Mouse (Mus musculus): Measurements from ENCODE around the gene Il5ra.

Gene Il5ra

DNA sequence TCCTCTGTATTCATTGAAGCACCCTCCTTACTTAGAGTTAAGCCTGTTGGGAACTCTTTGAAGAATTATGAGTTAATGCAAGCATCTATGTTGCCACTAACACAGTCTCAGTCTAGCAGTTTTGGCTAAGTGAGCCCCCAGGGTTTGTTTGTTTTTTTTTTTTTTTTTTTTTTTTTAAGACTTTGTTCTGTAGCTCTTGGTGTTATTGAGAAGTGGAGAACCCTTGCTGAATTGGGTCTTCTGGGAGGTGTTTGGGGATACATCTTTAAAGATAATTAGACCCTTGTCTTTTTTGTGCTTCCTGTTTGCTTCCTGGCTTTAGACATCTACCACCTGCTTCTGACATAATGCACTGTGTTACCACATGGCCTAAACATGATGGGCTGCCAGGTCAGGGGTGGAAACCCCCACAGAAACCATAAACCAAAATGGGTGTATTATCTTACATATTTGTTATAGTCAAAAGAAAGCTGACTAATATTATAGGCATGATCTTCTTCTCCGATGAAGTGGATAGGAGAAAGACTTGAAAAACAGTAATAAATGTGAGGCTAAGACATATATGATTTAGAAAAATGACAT lies 8.5 kb downstream of the Il5ra start:
- no peak for DNase-seq (ENCODE audit: low spot score in 2 of 2)

DNA sequence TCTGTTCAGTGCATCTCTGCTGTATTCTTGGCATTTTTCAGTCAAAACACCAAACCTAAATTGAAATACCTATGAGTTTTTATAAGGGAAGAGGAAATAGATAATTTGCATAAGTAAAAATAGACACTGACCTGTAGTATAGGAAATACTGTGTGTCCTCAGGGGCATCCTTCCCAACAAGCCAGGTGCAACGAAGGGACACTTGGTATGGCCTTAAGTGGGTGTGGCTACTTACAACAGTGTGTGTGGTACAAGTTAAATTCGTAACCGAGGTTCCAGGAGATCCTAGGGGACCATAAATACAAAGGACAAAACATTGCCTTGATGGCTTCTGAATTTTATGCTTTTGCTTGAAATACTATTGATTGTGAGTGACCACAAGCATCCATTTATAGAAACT lies 10.6 kb downstream of the Il5ra start:
- DNase-seq (ENCODE audit: low spot score in 2 of 2): no peak

DNA sequence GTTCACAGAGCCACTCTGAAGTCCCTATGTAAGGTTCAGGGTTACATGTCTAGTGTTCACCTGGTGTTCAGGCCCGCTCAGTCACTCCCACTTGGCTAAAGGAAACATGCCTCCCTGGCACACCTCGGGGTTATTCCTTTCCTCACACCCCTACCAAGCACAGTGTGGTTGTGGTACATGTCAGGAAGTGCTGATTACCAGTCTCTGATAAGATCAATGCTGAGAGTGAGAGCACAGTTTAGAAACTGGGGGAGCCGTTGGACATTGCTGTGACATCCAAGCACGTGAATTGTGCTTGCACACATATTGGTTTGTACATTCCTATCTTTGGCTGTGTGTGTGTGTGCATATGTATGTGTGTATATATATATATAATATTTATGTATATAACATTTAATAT lies 16.3 kb downstream of the Il5ra start:
- no peak for DNase-seq (ENCODE audit: low spot score in 2 of 2)

DNA sequence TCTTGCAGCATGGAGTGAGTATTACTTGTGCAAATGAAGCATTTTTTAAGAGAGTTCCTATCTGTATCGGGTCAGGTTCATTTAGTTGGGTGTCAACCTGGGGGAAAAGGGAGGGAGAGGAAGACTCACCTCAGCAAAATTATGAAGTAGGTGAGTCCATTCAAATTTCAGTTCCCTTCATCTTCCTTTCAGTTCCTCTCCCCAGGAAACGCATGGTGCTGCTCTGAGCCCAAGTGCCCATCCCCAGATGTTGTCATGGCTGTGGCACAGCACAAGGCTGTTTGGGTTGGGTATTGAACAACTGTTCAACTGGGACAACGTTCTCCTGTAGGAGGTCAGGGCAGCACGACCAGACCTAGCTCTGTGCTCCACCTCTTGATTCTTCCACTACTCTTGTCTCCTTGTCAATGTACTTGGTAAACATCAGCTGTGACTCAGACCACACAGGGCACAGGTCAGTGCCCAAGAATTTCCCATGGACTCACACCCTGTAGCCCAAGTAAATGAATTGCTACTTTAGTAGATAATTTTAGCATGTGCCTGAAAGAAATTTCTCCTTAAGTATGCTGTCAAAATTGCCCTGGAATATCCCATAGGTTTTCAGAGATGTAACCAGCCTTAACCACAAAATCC lies 19.0 kb downstream of the Il5ra start:
- DNase-seq (ENCODE audit: low spot score in 2 of 2): no peak

DNA sequence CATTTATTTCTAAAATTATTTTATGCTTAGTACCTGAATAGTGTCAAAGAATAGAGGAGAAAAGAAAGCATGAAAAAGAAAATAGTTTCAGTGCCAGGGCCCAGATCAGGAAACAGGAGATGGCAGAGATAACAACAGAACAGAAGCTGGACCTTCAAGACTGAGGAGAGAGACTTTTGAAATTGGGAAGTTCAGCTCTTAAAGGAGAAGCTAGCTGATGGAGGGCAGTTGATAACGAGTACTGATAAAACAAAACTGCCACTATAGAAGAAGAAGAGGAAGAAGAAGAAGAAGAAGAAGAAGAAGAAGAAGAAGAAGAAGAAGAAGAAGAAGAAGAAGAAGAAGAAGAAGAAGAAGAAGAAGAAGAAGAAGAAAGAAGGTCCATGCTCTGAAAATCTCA lies 21.1 kb downstream of the Il5ra start:
- no peak for DNase-seq (ENCODE audit: low spot score in 2 of 2)

GRCm38 (mm10) chr6:106726078-106726477 lies 22.8 kb downstream of the Il5ra start:
- DNase-seq (ENCODE audit: low spot score in 2 of 2): no peak

GRCm38 (mm10) chr6:106725642-106726041 lies 23.2 kb downstream of the Il5ra start:
- DNase-seq (ENCODE audit: low spot score in 2 of 2): no peak

DNA sequence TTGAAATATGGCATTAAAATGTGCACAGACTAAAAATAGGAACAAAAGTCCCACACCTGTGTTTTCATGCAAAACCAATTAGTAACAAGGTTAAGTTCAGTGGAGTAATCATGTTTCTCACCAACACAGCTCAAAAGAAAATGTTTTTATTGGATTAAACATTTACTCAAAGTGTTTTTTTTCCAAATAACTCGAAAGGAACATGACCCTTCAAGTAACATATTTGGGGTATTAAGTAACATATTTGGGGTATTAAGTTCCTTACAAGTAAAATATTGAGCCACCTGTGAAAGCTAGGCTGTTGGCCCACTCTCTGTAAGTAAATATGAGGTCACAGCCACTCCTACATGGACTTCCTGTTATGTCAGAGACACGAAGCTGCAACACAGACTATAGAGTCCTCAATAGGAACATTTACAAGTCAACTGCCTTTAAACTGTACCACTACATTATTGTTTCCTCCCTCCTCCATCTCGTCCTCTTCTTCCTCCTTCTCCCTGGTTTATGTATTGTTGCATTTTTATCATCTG lies 43.3 kb downstream of the Il5ra start:
- no peak for DNase-seq (ENCODE audit: low spot score in 2 of 2)

DNA sequence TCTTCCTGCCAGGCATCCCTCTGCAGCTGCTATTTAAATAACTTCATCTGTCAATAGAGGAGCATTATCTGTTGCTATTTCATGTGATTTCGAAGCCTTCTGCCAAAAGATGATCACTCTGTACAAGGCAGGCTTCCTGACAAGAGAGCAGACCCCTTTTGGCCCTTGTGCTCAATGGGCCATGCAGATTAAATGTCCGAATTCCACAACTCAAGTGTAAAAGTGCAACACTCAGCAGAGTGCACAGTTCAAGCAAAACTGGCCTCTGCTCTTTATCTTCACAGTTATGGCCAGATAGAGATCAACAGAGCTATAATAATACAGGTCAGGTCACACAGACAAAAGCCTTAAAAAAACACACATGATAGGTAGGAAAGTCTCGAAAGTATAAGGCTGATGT lies 46.9 kb downstream of the Il5ra start:
- no peak for DNase-seq (ENCODE audit: low spot score in 2 of 2)

DNA sequence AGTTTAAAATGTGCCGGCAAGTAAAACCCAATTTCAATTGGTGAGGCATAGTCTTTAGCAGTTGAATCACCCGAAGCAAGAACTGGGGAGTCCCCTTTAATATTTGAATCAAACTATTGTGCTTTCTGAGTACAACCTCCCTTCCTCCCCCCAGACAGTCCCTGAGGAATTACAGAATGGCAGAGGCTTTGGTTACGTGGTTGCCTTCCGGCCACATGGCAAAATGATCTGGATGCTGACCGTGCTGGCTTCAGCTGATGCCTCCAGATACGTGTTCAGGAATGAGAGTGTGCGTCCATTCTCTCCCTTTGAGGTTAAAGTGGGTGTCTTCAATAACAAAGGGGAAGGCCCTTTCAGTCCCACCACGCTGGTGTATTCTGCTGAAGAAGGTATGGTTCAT lies 73.3 kb downstream of the Il5ra start:
- DNase-seq (ENCODE audit: low spot score in 2 of 2): no peak

DNA sequence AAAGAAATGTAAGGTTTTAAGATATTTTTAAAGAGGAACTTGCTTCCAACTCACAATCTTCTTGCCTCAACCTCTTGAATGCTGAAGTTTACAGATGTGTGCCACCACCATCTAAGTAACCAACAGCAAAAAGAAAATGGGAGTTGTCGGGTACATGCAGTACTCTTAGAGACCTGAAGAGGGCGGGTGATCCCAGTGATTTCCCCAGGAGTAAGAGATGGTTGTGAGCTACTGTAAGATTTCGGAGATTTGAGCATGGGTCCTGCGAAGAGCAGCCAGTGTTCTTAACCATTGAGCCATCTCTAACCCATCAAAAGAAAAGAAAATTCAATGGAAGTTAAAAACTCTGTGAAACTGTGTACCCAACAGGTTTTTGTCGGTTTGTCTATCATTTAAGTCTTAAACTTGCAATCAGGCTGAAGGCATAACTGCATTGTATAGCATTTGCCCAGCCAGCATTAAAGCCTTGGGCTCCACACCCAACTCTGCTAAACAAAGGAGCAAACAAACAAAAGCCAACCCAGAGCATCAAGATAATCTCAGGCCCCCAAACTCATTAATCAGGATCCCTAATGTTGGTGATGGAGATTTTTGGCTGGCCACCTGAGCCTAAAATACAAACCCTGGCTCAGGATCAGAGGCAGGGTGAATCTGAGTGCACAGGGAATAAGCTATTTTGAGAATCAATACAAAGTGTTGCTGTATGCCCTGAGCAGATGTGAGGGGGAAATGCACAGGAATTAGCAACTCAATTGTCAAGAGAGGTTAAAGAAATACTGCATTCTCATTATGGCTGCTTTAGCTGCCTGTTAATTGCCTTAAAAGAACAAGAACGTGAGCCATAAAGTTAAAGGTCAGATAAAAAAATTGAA lies 84.8 kb downstream of the Il5ra start:
- peak in 1 of 2 experiments; percentile 29 for DNase-seq (ENCODE audit: low spot score in 2 of 2)
